Mouse (Mus musculus) liver, embryonic 11.5 days (tissue): ENCODE measurements around the gene Prr13. TPM values are rescaled to one million over a fixed set of nuclear protein-coding genes. Genes with fewer than 3 reads are reported as not detected.

Source experiments
- ATAC-seq: fragments of 200-750 bp; cut with Nextera tagmentation; replicated peaks from 2 replicates; pipeline ENCODE4 v1.8.0; 2017; ENCODE audit warnings: moderate number of reproducible peaks, mild to moderate bottlenecking, moderate TSS enrichment, moderate library complexity; ENCODE audit not compliant: low FRiP score
- DNase-seq: peaks from one replicate; pipeline ENCODE4 v3.0.0-alpha.2; 2017; ENCODE audit warnings: low spot score
- H3K27ac ChIP-seq: fragments of 300-500 bp; sonication (generic); 2 replicates; pipeline ENCODE4 v1.5.1; 2014; ENCODE audit warnings: mild to moderate bottlenecking, low read depth, low read length, control low read depth
- H3K27me3 ChIP-seq: fragments of 300-500 bp; sonication (generic); replicated peaks from 2 replicates; pipeline ENCODE4 v1.6.1; 2014; ENCODE audit warnings: low read length, mixed read lengths; ENCODE audit not compliant: control insufficient read depth, insufficient read depth
- H3K36me3 ChIP-seq: fragments of 300-500 bp; sonication (generic); 2 replicates; pipeline ENCODE4 v1.6.1; 2014; ENCODE audit warnings: mild to moderate bottlenecking, low read length, moderate library complexity, mixed read lengths; ENCODE audit not compliant: control insufficient read depth, insufficient read depth
- H3K4me1 ChIP-seq: fragments of 300-500 bp; sonication (generic); replicated peaks from 2 replicates; pipeline ENCODE4 v1.6.1; 2014; ENCODE audit warnings: low read length, mixed read lengths; ENCODE audit not compliant: control insufficient read depth, insufficient read depth
- H3K4me2 ChIP-seq: fragments of 300-500 bp; sonication (generic); 2 replicates; pipeline ENCODE4 v1.6.1; 2014; ENCODE audit warnings: mild to moderate bottlenecking, control low read depth, moderate library complexity
- H3K4me3 ChIP-seq: fragments of 300-500 bp; sonication (generic); 2 replicates; pipeline ENCODE4 v1.5.1; 2014; ENCODE audit warnings: low read depth, low read length, control low read depth
- H3K9ac ChIP-seq: fragments of 300-500 bp; sonication (generic); 2 replicates; pipeline ENCODE4 v1.6.1; 2014; ENCODE audit warnings: low read depth, low read length, control low read depth
- H3K9me3 ChIP-seq: fragments of 300-500 bp; sonication (generic); 2 replicates; pipeline ENCODE4 v1.6.1; 2016; ENCODE audit warnings: low read length, inconsistent platforms, mixed read lengths; ENCODE audit not compliant: control insufficient read depth
- WGBS: fragments of 180-500 bp; shearing (Covaris S2); extraction: QIAGEN DNeasy Blood & Tissue Kit; methylation state at CpG from one replicate; pipeline ENCODE4 v1.1.7; 2014; 5-methylcytosine and 5-hydroxymethylcytosine counted together
- polyA plus RNA-seq: library from polyadenylated mRNA; unstranded; fragments of >200 nt; fragmentation: Nextera tagmentation; extraction: Ambion mirVana; gene quantifications from 2 replicates; pipeline ENCODE4 v1.2.1, GENCODE M21; 2014

Prr13 gene
- polyA plus RNA-seq, 1 experiment from 2014 or later: 157 TPM

- H3K4me3 ChIP-seq: peak overlapping the region; percentile 60
- H3K27ac ChIP-seq: peak overlapping the region; percentile 58
- H3K4me1 ChIP-seq: peaks cover 15% of the 10 kb centered on the region
- 3% methylated on average over 34 of the region's 34 CpGs for WGBS
- no peaks in the 10 kb centered on the region for H3K9me3 ChIP-seq
- H3K27me3 ChIP-seq: no peaks in the 10 kb centered on the region
- peak overlapping the region; percentile 89 for H3K4me2 ChIP-seq
- ATAC-seq: peak; percentile 95
- DNase-seq: peak; percentile 91
- peak overlapping the region; percentile 47 for H3K9ac ChIP-seq
- no peaks in the 10 kb centered on the region for H3K36me3 ChIP-seq
Measured at GRCm38 (mm10) chr15:102510590-102511284, 51.9 kb downstream of the Prr13 start.

GRCm38 (mm10) chr15:102511285-102511833 is 52.5 kb downstream of the Prr13 start:
- no peak for ATAC-seq
- H3K27me3 ChIP-seq: no peaks in the 10 kb centered on the region
- H3K4me3 ChIP-seq: peak overlapping the region; percentile 60; the same call in 1 of the 2 replicates
- H3K4me2 ChIP-seq: peak overlapping the region; percentile 89
- no peak overlapping the region for H3K9ac ChIP-seq
- H3K4me1 ChIP-seq: peaks cover 22% of the 10 kb centered on the region
- no peak for DNase-seq
- H3K36me3 ChIP-seq: no peaks in the 10 kb centered on the region
- no peak overlapping the region; the same call in 1 of the 2 replicates for H3K27ac ChIP-seq
- H3K9me3 ChIP-seq: no peaks in the 10 kb centered on the region
- 26% methylated on average over 6 of the region's 6 CpGs for WGBS

GRCm38 (mm10) chr15:102512010-102512409 is 53.2 kb downstream of the Prr13 start:
- WGBS: 48% methylated on average over 5 of the region's 5 CpGs

More at GRCm38 (mm10) chr15:102512010-102512409, 53.2 kb downstream of the Prr13 start:
- H3K27me3 ChIP-seq: no peaks in the 10 kb centered on the region
- no peak for DNase-seq
- peaks cover 23% of the 10 kb centered on the region for H3K4me1 ChIP-seq
- ATAC-seq: no peak
- H3K27ac ChIP-seq: 0 out of 2 replicates have a peak overlapping the region, but pooled peaks have one; percentile 30
- H3K4me2 ChIP-seq: peak overlapping the region; percentile 89
- H3K9me3 ChIP-seq: no peaks in the 10 kb centered on the region
- no peaks in the 10 kb centered on the region for H3K36me3 ChIP-seq
- H3K9ac ChIP-seq: no peak overlapping the region
- no peak overlapping the region for H3K4me3 ChIP-seq

Other genes with a start within 250 kb of the Prr13 start
- 3.9 and 4.1 TPM in 2 replicates for gene Itgb7, start 227.1 kb upstream of the Prr13 start, polyA plus RNA-seq
- 11.1 and 11.5 TPM in 2 replicates for gene Rarg, start 201.5 kb upstream of the Prr13 start, polyA plus RNA-seq
- 0.13 TPM in 1 of 2 replicates, not detected in the other for gene Gm9918, start 188.5 kb upstream of the Prr13 start, polyA plus RNA-seq
- 58.8 and 60.7 TPM in 2 replicates for gene Mfsd5, start 179.6 kb upstream of the Prr13 start, polyA plus RNA-seq
- gene Espl1, start 162.8 kb upstream of the Prr13 start, polyA plus RNA-seq: 50.6 and 54.2 TPM in 2 replicates
- 236 and 254 TPM in 2 replicates for gene Pfdn5, start 132.9 kb upstream of the Prr13 start, polyA plus RNA-seq
- 97.0 and 104 TPM in 2 replicates for gene Myg1, start 127.3 kb upstream of the Prr13 start, polyA plus RNA-seq
- gene Aaas, start 108.3 kb upstream of the Prr13 start, polyA plus RNA-seq: 99.3 and 108 TPM in 2 replicates
- 0.57 and 1.5 TPM in 2 replicates for gene Sp7, start 91.8 kb upstream of the Prr13 start, polyA plus RNA-seq
- 9.7 and 10.6 TPM in 2 replicates for gene Sp1, start 52.9 kb upstream of the Prr13 start, polyA plus RNA-seq
- gene Amhr2, start 13.7 kb upstream of the Prr13 start, polyA plus RNA-seq: 1.1 and 1.6 TPM in 2 replicates
- gene Pcbp2, start 11.5 kb downstream of the Prr13 start, polyA plus RNA-seq: 187 and 220 TPM in 2 replicates
- not detected in 2 replicates for gene Gm10337, start 44.7 kb downstream of the Prr13 start, polyA plus RNA-seq
- 7.7 and 7.9 TPM in 2 replicates for gene Map3k12, start 58.0 kb downstream of the Prr13 start, polyA plus RNA-seq
- gene Tarbp2, start 59.2 kb downstream of the Prr13 start, polyA plus RNA-seq: 96.7 and 105 TPM in 2 replicates
- 0.86 and 1.2 TPM in 2 replicates for gene Npff, start 65.9 kb downstream of the Prr13 start, polyA plus RNA-seq
- not detected in 2 replicates for gene Gm28047, start 166.0 kb downstream of the Prr13 start, polyA plus RNA-seq
- gene Atf7, start 166.4 kb downstream of the Prr13 start, polyA plus RNA-seq: 14.4 and 17.1 TPM in 2 replicates
- gene Atp5g2, start 213.3 kb downstream of the Prr13 start, polyA plus RNA-seq: 60.2 and 74.2 TPM in 2 replicates